Mouse (Mus musculus) thymus, postnatal 14 days (tissue): Measurements from ENCODE around the gene Mrps34.
A peak's percentile ranks its signal among the peaks of the same experiment; 100 is the strongest.
"Not testable (repeated sequence)": the region's sequence is repeated elsewhere in the genome, so short reads cannot be mapped to it uniquely, and the experiment has no call there.

Experiments
- DNase-seq: peaks from one replicate; pipeline ENCODE4 v3.0.0; 2021

Gene Mrps34

DNA sequence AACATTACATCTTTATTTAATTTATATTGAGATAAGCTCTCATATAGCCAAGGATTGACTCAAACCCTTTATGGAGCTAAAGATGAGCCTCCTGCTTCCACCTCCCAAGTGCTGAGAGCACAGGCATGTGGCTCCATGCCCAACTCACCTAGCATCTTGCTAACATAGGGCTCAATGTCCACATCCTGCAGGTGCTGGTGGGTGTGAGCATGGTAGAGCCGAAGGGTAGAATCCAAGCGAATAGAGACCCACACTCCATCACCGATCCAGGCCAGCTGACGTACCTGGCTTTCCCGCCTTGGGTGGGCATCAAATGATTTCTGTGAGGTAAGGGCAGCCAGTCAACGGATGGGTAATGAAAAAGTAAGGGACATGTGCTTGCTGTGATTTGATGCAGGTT, 5.1 kb downstream of the Mrps34 start:
- DNase-seq = no peak

DNA sequence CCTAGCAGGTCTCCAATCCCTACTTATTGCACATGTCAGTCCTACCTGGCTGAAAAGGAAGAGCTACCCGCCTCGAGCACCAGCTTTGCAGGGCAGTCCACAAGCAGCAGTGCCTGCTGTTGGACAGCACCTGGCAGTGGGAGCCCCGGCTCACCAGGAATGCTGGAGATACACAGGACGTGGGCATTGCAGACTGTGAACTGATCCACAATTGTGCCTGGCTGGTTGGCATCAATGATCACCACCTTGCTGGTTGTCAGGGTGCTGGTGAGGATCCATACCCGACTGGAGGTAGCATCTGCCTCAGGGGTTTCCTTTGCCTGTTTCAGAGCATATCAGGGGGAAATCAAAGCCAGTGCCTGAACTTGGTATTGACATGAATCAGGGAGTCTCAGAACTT, 7.2 kb downstream of the Mrps34 start:
- no peak for DNase-seq

- DNase-seq = peak; percentile 53
These were observed 8.0 kb downstream of the Mrps34 start for GRCm38 (mm10) chr17:24902671-24903474.

GRCm38 (mm10) chr17:24903767-24904166, 8.9 kb downstream of the Mrps34 start:
- DNase-seq = no peak

GRCm38 (mm10) chr17:24907591-24907990, 12.7 kb downstream of the Mrps34 start:
- no peak for DNase-seq

- DNase-seq = no peak
These were observed 19.1 kb downstream of the Mrps34 start for GRCm38 (mm10) chr17:24913984-24914383.

DNA sequence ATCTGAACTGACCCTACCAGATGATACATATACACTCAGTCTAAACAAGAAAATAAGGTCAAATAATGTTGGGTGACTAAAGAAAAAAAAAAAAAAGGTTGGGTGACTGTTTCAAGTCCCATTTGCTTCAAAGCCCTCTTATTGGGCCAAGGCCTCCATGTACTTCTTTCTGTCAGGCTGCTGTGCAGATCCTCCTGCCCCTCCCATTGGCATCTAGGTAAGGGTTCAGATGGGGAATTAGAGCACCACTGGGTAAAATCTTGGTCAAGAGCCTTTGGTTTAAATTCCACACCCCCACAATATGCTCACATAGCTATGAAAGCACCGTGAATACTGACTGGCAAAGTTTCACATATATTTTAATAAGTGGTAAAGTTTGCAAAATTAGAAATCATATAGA, 28.3 kb downstream of the Mrps34 start:
- no peak for DNase-seq

GRCm38 (mm10) chr17:24929506-24929905, 34.6 kb downstream of the Mrps34 start:
- DNase-seq = no peak

GRCm38 (mm10) chr17:24932431-24932830, 37.5 kb downstream of the Mrps34 start:
- no peak for DNase-seq

GRCm38 (mm10) chr17:24933163-24933562, 38.2 kb downstream of the Mrps34 start:
- no peak for DNase-seq

- no peak for DNase-seq
These were observed 40.0 kb downstream of the Mrps34 start for GRCm38 (mm10) chr17:24934926-24935325.

DNA sequence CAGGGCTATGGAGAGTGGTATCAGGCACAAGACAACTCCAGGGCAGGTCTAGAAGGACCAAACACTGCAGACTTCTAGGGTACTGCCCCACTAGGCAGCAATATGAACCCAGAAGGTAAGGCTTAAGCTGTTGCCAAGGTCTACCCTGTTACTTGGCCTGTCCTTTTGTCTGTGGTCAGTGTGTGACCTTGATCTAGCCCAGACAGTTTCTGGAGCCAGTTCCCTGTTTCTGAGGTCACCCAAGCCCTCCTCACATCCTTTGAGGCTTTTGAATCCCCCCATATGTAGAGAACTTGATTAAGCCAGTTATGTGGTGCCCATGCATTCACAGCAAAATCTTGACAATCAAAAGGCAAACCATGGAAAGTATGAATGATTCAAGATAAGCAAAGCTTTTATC, 40.8 kb downstream of the Mrps34 start:
- no peak for DNase-seq

DNA sequence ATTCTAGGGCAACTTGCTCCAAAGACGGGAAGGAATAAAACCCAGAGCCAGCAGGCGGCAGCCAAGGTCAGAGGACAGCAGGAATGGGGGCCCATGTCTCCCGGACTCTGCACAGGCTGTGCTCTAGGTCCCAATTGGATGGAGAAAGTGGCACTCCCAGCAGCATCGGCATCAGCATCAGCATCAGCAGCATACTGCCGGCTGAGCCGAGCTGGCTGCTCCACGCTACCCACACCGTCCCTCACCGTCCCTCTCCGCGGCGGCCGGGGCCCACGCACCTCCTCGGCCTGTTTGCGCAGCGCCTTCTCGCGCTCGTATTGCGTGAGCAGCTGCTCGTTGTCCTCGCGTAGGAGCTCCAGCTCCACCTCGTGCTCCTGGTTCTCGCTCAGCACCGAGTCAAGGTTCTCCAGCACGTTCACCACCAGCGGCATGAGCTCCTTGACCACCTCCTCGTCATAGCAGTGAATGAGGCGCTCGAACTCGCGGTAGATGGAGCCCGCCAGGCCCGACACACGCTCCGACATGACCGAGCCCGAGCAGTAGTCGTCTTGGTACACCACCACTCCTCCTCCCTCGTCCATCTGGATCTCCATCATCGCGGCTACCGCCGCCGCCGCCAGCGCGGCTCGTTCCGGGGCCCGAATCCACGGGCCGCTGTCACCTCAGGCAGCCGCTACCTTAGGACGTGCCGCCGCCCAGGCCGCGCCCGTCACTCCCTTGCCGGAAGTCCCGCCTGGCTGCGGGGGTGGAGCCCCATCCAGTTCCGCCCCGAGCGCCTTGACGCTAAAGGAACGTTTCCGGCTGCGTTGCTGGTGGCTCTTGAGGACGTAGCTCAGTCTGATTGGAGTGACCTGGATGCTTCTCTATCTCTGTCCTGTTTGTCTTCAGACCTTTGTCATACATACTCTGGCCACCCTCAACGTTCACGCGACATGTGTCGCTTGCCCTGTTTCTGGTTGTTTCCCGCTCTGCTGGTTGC, 41.6 kb downstream of the Mrps34 start, which contains the start of gene Mapk8ip3:
Gene Mapk8ip3 (minus strand): TSS at position 719 of the 979 bp plus-strand sequence.
- peak; percentile 97 for DNase-seq

DNA sequence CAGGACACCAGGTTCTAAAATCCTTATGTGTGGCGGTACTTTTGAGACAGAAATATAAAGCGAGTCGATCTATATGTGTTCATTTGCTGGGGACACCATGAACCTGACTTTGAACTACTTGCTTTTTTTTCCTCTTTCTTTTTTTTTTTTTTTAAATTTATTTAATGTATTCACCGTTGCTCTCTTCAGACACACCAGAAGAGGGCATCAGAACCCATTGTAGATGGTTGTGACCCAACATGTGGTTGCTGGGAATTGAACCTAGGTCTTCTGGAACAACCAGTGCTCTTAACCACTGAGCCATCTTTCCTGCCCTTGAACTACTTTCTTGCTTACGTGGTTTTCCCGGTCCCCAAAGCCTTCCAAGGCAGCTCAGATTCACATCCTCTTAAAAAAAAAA, 42.4 kb downstream of the Mrps34 start:
- DNase-seq = no peak

- DNase-seq = peak; percentile 57
These were observed 47.5 kb downstream of the Mrps34 start for GRCm38 (mm10) chr17:24942453-24942852.

DNA sequence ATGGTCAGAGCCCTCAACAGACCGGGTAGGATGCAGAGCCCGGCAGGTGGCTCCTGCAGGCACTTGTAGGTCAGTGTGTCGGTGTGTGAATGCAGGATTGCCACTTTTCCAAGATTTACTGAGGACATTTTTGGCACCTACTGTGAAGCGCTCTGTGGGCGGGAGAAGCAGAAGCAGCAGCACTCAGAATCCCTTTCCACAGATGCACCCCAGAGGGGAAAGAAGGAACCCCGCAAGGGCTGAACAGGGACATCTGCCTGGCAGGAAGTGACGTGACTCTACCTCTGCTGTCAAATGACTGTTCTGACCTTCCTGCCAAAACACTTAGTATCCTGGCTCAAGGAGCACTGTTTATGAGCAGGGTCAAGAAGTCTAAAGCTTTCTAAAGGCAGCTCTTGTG, 48.1 kb downstream of the Mrps34 start:
- no peak for DNase-seq

GRCm38 (mm10) chr17:24943589-24943988, 48.7 kb downstream of the Mrps34 start:
- not testable (repeated sequence) for DNase-seq
